Mouse (Mus musculus): ENCODE measurements around the gene Fpgt.

Gene Fpgt

DNA sequence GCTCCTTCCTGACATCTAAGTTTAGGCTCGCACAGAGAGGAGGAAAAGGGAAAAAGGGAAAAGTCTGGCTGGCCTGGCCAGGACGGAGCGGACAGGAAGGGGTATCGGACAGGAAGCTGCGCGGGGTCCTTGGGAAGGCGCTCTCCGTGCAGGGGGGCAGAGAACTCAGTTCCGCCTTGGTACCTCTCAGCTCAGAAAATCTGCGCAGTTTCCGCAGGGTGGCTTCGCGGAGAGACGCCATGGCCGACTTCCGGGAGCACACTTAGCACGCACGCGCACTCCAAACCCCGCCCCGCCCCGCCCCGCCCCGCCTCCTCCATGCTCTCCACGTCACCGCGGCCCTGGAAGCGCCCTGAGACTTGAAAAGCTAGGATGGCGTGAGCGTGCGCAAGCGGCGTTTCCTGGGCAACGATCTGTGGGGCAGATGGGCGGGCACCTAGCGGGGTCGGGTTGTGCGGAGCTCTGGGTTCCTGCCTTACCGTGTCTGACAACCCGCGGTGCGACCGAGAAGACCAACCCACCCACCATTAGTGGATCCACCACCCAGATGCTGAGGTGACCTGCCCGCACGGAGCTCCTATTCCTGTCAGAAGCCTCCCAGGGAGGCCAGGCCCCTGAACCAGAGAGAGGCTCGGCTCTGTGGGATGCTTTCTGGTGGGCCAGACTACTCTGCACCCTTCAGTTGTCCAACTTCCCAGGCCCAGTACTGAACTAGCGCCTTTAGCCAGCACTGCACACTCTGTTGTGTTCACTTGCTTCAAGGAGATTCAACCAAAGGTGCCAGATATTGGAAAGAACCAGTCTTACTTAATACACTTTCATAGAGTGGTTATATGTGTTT is at the start of gene Fpgt, which contains the start of gene Lrriq3:
TSS of gene Fpgt (minus strand) at position 288 of the 841 bp plus-strand sequence.
TSS of gene Lrriq3 (plus strand) at position 319 of the 841 bp plus-strand sequence.
- DNase-seq: peak; percentile 68 to 69

- DNase-seq: no peak
Observed at GRCm38 (mm10) chr3:155141047-155141446, 47.8 kb upstream of the Fpgt start.

- DNase-seq: no peak
Observed at GRCm38 (mm10) chr3:155137737-155138136, 44.5 kb upstream of the Fpgt start.

DNA sequence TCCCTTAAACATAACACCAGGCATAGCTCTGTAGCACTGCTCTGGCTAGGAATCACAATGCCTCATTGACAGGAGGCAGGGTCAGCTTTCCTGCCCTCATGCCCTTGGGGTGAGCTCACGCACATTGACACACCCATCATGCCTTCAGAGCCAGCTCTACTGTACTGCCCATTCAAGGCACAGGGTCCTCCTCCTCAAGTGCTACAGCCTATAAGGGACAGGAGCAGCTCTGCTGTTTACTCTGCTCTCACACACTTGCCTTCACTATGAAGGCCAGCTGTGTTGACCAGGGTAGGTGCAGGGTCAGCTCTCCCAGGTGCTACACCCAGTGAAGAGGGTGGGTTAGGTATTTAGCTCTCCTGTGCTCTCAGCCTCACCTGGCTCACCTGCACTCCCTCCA is 12.8 kb upstream of the Fpgt start:
- no peak for DNase-seq

- DNase-seq: no peak
Observed at GRCm38 (mm10) chr3:155099266-155099665, 6.1 kb upstream of the Fpgt start.

- no peak for DNase-seq
Observed at GRCm38 (mm10) chr3:155092081-155092480, 1.1 kb downstream of the Fpgt start.

- no peak for DNase-seq
Observed at GRCm38 (mm10) chr3:155077908-155078307, 15.3 kb downstream of the Fpgt start.

DNA sequence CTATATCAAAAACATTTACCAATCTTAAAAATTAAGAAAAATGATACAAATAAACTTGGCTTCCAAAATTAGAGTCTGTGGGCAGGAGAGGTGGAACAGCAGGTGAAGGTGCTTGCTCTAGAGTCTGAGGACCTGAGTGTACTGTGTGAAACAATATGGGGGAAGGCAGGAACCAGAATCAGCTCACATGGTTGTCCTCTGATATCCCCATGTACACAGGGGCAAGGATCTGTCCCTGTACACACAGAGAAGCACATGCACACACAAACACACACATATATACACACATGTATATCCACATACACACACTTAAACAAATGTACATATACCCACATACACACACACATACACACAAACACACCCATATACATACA is 33.8 kb downstream of the Fpgt start:
- DNase-seq: no peak

GRCm38 (mm10) chr3:155058800-155059448 is 34.3 kb downstream of the Fpgt start:
- DNase-seq: no peak

DNA sequence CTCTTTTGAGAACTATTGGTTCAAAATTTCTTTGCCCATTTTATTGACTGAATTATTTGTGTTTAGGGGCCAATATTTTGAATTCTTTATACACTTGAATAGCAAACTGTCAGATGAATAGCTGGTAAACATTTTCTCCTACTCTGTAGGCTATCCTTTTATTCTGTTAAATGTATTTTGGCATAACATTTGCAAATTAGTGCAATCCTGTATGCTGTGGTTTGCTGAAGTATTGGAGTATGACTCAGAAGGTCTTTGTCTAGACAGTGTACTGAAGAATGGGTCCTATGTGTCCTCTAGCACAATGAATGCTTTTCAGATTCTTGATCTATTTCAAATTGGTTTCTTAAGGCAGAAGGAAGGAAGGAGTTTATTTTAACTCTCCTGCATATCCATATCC is 35.6 kb downstream of the Fpgt start:
- no peak for DNase-seq

DNA sequence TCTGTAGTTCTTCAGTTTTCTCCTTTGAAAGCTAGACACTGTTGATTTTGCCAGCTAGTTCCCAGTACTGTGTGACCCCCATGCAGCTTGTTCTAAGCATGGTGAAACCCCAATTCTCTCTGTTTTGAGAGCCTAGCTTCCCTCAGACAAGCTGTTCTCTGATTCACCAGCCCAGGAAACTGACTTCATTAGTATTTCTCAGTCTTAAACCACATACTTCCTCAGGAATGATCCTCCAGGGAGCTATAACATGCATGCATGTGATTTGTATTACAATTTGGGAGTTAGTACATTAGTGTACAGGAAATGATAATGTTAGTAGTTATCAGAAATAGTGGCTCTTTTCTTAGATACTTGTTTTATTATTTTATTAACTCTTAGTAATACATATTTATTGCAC is 36.6 kb downstream of the Fpgt start:
- no peak for DNase-seq

DNA sequence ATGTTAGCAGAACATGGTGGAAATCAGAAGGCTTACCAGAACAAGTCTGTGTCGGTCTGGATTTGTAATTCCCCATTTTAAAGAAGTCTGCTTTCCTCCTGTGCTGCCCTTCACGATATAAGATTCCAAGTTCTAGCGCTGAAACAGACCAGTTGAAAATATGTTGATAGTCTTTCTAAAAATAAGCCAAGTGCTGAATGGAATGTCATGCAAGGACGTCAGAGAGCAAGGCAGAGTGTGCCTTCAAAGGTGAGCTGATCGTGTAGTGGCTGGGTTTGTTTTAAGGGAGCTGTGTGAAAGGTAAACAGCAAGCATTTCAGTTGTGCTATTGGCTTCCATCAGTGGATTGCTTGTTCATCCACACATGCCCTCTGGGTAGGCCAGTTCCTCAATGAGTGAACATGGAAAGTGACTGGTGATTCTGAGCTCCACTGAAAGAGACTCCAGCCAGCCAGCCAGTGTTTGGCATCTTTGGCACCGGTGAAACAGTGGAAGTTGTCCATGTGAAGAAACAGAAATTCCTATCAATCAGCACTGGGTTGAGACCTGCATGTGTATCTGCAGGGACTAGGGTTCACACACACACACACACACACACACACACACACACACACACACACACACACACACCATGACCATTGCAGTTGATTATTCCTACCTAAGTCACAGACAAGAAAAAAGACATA is 37.8 kb downstream of the Fpgt start, which contains the start of gene Tnni3k:
TSS of gene Tnni3k (minus strand) at position 177 of the 686 bp plus-strand sequence.
- no peak for DNase-seq

DNA sequence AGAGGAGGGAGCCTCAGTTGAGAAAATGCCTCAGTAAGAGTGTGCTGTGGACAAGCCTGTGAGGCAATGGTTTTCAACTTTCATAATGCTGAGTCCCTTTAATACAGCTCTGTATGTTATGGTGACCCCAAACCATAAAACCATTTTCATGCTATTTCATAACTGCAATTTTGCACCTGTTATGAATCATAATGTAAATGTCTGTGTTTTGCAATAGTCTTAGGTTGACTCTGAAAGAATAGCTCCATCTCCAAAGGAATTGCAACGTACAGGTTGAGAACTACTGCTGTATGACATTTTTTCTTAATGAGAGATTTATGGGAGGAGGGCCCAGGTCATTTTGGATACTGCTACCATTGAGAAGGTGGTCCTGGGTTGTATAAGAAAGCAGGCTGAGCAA is 40.0 kb downstream of the Fpgt start:
- DNase-seq: no peak

DNA sequence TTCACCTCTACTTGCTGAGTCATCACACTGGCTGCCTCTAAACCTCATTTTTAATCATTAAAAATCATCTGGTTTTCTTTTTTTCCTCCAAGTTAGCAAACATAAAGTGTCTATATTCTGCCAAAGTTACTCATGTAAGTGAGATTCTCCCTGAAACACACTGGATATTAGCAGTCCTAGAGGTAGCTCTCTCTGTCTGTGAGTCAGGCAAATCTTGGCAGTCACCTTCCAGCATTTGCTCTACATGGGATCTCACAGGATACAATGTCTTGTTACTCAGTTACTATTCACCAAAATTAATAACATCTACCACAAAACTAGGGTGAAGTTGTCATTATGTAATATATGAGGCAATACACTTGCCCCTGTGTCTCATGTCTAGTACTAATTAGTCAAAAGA is 41.2 kb downstream of the Fpgt start:
- no peak for DNase-seq

DNA sequence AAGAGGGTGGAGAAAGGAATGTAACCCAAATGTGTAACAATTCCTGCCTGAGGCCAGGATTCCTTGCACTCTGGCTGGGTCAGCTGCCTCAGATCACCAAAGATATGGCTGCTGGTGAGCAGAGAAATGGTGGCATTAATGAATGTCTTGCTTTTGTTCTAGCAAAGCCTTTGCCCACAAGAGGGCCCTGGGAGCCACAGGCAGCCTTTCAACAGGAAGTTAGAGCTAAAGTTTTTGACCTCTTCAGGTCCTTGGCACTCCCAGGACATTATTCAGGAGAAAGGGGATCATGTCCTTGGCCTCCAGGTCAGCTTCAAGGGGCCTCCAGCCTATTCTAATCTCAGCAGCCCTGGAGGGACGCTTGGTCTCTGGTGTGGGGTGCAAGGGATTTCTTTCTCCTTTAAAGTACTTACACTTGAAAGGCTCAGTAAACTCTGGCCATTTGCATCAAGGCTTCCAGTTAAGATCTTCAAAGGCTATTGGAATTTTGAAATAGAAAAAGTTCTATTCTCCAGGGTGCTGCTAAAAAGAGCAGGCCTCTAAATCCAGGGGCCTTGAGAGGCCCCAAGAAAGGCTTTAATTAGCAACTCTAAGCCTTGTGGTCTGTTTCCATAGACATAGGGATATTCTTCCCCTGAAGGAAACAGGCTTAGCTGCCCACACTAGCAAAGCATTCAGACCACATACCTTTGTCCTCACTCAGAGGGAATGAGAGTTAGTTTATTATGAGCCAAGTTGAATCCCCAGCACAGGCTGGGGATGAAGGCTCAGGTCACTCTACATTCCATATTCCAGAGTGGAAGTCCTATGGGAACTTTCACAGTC is 54.0 kb downstream of the Fpgt start:
- DNase-seq: no peak
